Comparison of ENCODE assay signal across 15 mouse cellular contexts in the genomic region with DNA sequence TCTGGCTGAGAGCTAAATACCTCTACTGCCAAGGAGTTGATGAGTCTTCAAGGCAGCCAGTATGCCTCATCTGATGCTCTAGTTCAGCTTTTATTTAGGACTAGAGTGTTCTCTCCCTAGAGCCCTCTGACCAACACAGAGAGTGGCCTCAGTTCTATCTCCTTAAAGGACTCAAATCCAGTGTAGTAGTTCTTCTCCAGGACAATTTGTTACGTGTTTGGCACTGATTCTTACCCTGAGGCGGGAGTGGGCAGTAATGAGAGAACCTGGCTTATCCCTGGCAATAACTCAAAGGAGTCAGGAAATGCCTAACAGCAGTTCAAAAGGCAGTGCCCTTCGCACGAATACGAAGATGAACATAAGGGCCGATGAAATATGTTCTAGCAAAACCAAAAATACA.
"Had no signal": no experiment of that assay in that cellular context is flagged by ENCODE, and none has a peak within 500 bp of the region (broad histone marks: within the 10 kb centered on the region; RNA-seq: fewer than 3 reads in every experiment).

No protein-coding gene starts in this region.

- H3K9ac ChIP-seq: limb, embryonic 12.5 days; liver, embryonic 13.5 days; liver, postnatal 0 days; lung, embryonic 15.5 days; midbrain, embryonic 13.5 days had no signal

- ATAC-seq: liver, postnatal 0 days; midbrain, embryonic 13.5 days had no signal

- H3K27ac ChIP-seq: kidney, postnatal 0 days; limb, embryonic 12.5 days; liver, embryonic 13.5 days; lung, embryonic 15.5 days; midbrain, embryonic 13.5 days had no signal

- H3K27me3 ChIP-seq: limb, embryonic 12.5 days; liver, embryonic 13.5 days; lung, embryonic 15.5 days; midbrain, embryonic 13.5 days had no signal

- H3K4me2 ChIP-seq: limb, embryonic 12.5 days; liver, embryonic 13.5 days; lung, embryonic 15.5 days; midbrain, embryonic 13.5 days had no signal

- H3K9me3 ChIP-seq: limb, embryonic 12.5 days; liver, embryonic 13.5 days; lung, embryonic 15.5 days; midbrain, embryonic 13.5 days had no signal

- DNase-seq: kidney, adult 9 months; kidney, postnatal 36 days; layer of hippocampus, adult 9-11 months; layer of hippocampus, postnatal 36 days; liver; liver, embryonic 13.5 days; liver, postnatal 0 days; right cerebral cortex, adult 18-20 months; right cerebral cortex, postnatal 25 days; thymus, adult 18-20 months; thymus, postnatal 25 days had no signal

- H3K36me3 ChIP-seq: limb, embryonic 12.5 days; liver, embryonic 13.5 days; lung, embryonic 15.5 days; midbrain, embryonic 13.5 days had no signal

- H3K4me1 ChIP-seq: liver, embryonic 13.5 days had no signal

- H3K4me3 ChIP-seq: limb, embryonic 12.5 days; liver, embryonic 13.5 days; lung, embryonic 15.5 days; midbrain, embryonic 13.5 days had no signal
